Mouse (Mus musculus) liver, adult 2 months (tissue): ENCODE measurements around the gene Stac.

Source experiments
- CTCF ChIP-seq: fragments of 200-500 bp; IDR thresholded peaks from 2 replicates; pipeline ENCODE4 v1.5.1; 2011; ENCODE audit warnings: low read depth, low read length, control low read depth
- POLR2A ChIP-seq: fragments of 200-500 bp; IDR thresholded peaks from 2 replicates; pipeline ENCODE4 v1.6.1; 2011; ENCODE audit warnings: low read length, control low read depth; ENCODE audit not compliant: insufficient read depth; ENCODE audit errors: extremely low read depth

DNA sequence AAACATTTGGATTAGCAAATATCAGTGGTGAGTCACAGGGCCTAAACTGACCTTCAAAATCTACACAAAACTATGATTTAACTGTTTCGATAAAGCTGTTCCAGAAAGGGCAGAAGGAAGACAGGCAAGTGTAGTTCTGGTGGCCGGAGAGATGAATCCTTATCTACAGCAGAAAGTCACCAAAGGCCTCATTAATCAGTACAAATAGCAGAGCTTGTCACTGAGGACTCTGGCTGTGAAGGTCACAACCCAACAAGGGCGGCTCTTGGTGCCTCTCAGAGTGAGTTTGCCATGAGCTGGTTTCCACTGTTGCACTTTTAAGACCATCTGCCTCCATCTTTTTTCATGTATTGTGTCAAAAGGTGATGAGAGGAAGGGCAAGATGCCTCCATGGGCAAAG lies 78.8 kb downstream of the Stac start:
- TF ChIP-seq CTCF (no peak), POLR2A (no peak)
